Comparison of ENCODE assay signal across 9 mouse cellular contexts in the genomic region with DNA sequence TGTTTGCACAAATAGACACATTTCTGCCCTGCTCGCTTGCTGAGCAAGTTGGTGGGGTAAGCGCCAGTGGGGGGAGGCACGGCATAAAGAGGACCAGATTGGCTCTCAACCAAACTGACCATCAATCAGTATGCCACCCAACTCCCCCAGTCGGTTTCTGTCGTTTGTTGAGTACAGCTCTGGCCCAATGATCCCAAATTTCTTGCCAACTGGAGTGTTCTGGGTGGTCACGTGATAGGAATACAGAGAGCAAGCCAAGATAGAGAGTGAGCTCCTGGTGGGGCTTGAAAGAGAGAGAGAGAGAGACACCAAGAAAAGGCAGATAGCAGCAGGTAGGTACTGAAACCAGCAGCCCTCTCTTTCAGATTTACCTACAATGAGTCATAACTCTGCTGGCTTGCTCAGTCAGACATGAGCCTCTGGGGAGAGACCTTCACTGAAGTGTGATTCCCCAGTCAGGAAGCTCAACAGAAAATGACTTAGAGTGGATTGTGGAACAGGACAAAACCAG. TPM values are rescaled to one million over a fixed set of nuclear protein-coding genes. Genes with fewer than 3 reads are reported as not detected.
DNase-seq lines count a peak whose midpoint lies in the region; ATAC-seq lines count a peak whose summit lies in the region.
"Had no signal": no experiment of that assay in that cellular context is flagged by ENCODE, and none has a peak within 500 bp of the region (broad histone marks: within the 10 kb centered on the region; RNA-seq: fewer than 3 reads in every experiment).

No protein-coding gene starts in this region.

- H3K27ac ChIP-seq in midbrain, embryonic 15.5 days, result peak overlapping the region; percentile 20; the same call in 1 of the 2 replicates
- H3K27ac ChIP-seq in midbrain, embryonic 10.5 days (replicated peaks), result no peak overlapping the region
- H3K27ac ChIP-seq in intestine, embryonic 16.5 days (ENCODE audit: low read length), result no peak overlapping the region
- no peak overlapping the region for H3K27ac ChIP-seq in embryonic facial prominence, embryonic 10.5 days (replicated peaks)

- peak; percentile 55 for ATAC-seq in frontal cortex, adult (ENCODE audit: low TSS enrichment)
- ATAC-seq in midbrain, embryonic 15.5 days (replicated peaks), result no peak
- peak; percentile 55 for ATAC-seq in neutrophil, adult 5-6 weeks (ENCODE audit: extremely low read depth, insufficient number of reproducible peaks, low FRiP score, poor library complexity, severe bottlenecking)
- no peak for ATAC-seq in intestine, embryonic 16.5 days

- no peaks in the 10 kb centered on the region for H3K36me3 ChIP-seq in midbrain, embryonic 15.5 days (replicated peaks)
- H3K36me3 ChIP-seq in midbrain, embryonic 10.5 days, result no peaks in the 10 kb centered on the region
- H3K36me3 ChIP-seq in intestine, embryonic 16.5 days (ENCODE audit: control insufficient read depth, insufficient read depth, low read length), result no peaks in the 10 kb centered on the region
- H3K36me3 ChIP-seq in embryonic facial prominence, embryonic 10.5 days (replicated peaks), result no peaks in the 10 kb centered on the region

- peaks cover 16% of the 10 kb centered on the region for H3K4me1 ChIP-seq in midbrain, embryonic 15.5 days
- H3K4me1 ChIP-seq in midbrain, embryonic 10.5 days, result peaks cover 29% of the 10 kb centered on the region
- peaks cover 13% of the 10 kb centered on the region; the same call in 1 of the 2 replicates for H3K4me1 ChIP-seq in intestine, embryonic 16.5 days (ENCODE audit: control insufficient read depth, insufficient read depth, low read length)
- peaks cover 29% of the 10 kb centered on the region for H3K4me1 ChIP-seq in embryonic facial prominence, embryonic 10.5 days

- H3K4me3 ChIP-seq in midbrain, embryonic 15.5 days, result no peak overlapping the region
- no peak overlapping the region for H3K4me3 ChIP-seq in midbrain, embryonic 10.5 days
- no peak overlapping the region for H3K4me3 ChIP-seq in intestine, embryonic 16.5 days (ENCODE audit: low read length)
- no peak overlapping the region for H3K4me3 ChIP-seq in embryonic facial prominence, embryonic 10.5 days

- H3K9me3 ChIP-seq in midbrain, embryonic 15.5 days, result no peaks in the 10 kb centered on the region
- no peaks in the 10 kb centered on the region for H3K9me3 ChIP-seq in midbrain, embryonic 10.5 days (replicated peaks)
- no peaks in the 10 kb centered on the region for H3K9me3 ChIP-seq in intestine, embryonic 16.5 days (ENCODE audit: control insufficient read depth, low read length)
- no peaks in the 10 kb centered on the region for H3K9me3 ChIP-seq in embryonic facial prominence, embryonic 10.5 days
- H3K9me3 ChIP-seq: G1E had no signal

- DNase-seq in frontal cortex, postnatal 14 days (ENCODE audit: low spot score in 2 of 2), result no peak
- no peak for DNase-seq in midbrain, embryonic 10.5 days (ENCODE audit: low spot score)
- peak; percentile 45 to 52 for DNase-seq in cerebellum, postnatal 25 days
- DNase-seq in embryonic facial prominence, embryonic 10.5 days (ENCODE audit: low spot score), result no peak

- H3K4me2 ChIP-seq in midbrain, embryonic 15.5 days, result no peak overlapping the region
- no peak overlapping the region for H3K4me2 ChIP-seq in intestine, embryonic 16.5 days (ENCODE audit: low read depth, low read length)

- H3K9ac ChIP-seq in midbrain, embryonic 15.5 days, result no peak overlapping the region
- H3K9ac ChIP-seq in intestine, embryonic 16.5 days (ENCODE audit: low read depth, low read length), result no peak overlapping the region

- no peaks in the 10 kb centered on the region for H3K27me3 ChIP-seq in midbrain, embryonic 15.5 days (replicated peaks)
- no peaks in the 10 kb centered on the region for H3K27me3 ChIP-seq in midbrain, embryonic 10.5 days (ENCODE audit: low read depth, poor library complexity, severe bottlenecking)
- no peaks in the 10 kb centered on the region for H3K27me3 ChIP-seq in intestine, embryonic 16.5 days (replicated peaks; ENCODE audit: control insufficient read depth, insufficient read depth, low read length)
- no peaks in the 10 kb centered on the region for H3K27me3 ChIP-seq in embryonic facial prominence, embryonic 10.5 days (replicated peaks; ENCODE audit: low read depth, poor library complexity, severe bottlenecking)

- 77% methylated on average over 6 of the region's 6 CpGs for WGBS in midbrain, embryonic 15.5 days
- 89% methylated on average over 6 of the region's 6 CpGs for whole genome bisulfite sequencing in midbrain, embryonic 10.5 days
- 45% methylated on average over 6 of the region's 6 CpGs for WGBS in intestine, embryonic 16.5 days
- WGBS in embryonic facial prominence, embryonic 10.5 days, result 84% methylated on average over 6 of the region's 6 CpGs

RNA-seq across cellular contexts. Expression of gene Atxn1, which starts 57.6 kb away (rescaled TPM):
- 8.6 and 9.0 TPM in 2 replicates for polyA plus RNA-seq in midbrain, embryonic 15.5 days (2015; fragmentation: Nextera tagmentation; extraction: Ambion mirVana)
- polyA plus RNA-seq in midbrain, embryonic 10.5 days (2016; fragmentation: Nextera tagmentation; extraction: Ambion mirVana), result 1.3 and 2.2 TPM in 2 replicates
- 22.9 and 23.2 TPM in 2 replicates for total RNA-seq in neutrophil, adult 5-6 weeks (2017)
- polyA plus RNA-seq in intestine, embryonic 16.5 days (2015; fragmentation: Nextera tagmentation; extraction: Ambion mirVana), result 5.0 and 5.3 TPM in 2 replicates
- polyA plus RNA-seq in embryonic facial prominence, embryonic 10.5 days (2016; fragmentation: Nextera tagmentation; extraction: Ambion mirVana), result 1.1 and 1.2 TPM in 2 replicates

Comparison
In these comparisons a context has a peak if more than half of its experiments do, and no peak if none do; other contexts are left out.
1. ATAC-seq: peak in frontal cortex, adult (single experiment) and neutrophil, adult 5-6 weeks (single experiment); none in midbrain, embryonic 15.5 days (single experiment) and intestine, embryonic 16.5 days (single experiment).
2. DNase-seq: peak in cerebellum, postnatal 25 days (2 of 2); none in frontal cortex, postnatal 14 days (0 of 2), midbrain, embryonic 10.5 days (single experiment) and embryonic facial prominence, embryonic 10.5 days (single experiment).